9 mouse cellular contexts compared by ENCODE assay signal in the genomic region with DNA sequence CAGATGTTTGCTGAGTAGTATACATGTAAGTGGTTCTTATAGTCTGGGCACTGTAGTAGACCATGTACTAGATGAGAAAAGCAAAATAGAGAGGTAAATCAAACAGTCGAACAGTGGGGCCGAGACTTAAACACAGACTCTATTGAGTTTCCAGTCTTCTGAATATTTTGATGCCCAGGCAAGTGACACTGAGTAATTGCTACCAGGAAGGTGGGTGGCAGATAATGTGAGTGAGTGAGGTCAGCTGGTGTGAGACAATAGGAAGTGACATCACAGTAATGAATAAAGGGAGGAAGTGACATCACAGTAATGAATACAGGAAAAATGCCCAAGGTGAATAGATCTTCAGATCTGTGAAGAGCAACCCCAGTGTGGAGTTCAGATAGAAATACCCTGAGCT. TPM values are rescaled to one million over a fixed set of nuclear protein-coding genes. Genes with fewer than 3 reads are reported as not detected.
DNase-seq lines count a peak whose midpoint lies in the region; ATAC-seq and TF ChIP-seq lines count a peak whose summit lies in the region.
"Had no signal": no experiment of that assay in that cellular context is flagged by ENCODE, and none has a peak within 500 bp of the region (broad histone marks: within the 10 kb centered on the region; RNA-seq: fewer than 3 reads in every experiment).

TSS of gene Rapgef5 (plus strand) at position 301 of the 400 bp plus-strand sequence.

- H3K9ac ChIP-seq in kidney, postnatal 0 days (ENCODE audit: low read depth, low read length), result no peak within 1 kb of the TSS
- H3K9ac ChIP-seq in heart, embryonic 15.5 days, result no peak within 1 kb of the TSS
- H3K9ac ChIP-seq: limb, embryonic 13.5 days had no signal

- no peak for ATAC-seq in kidney, postnatal 0 days (replicated peaks; ENCODE audit: low FRiP score, low read depth)
- ATAC-seq in heart, embryonic 15.5 days (replicated peaks; ENCODE audit: insufficient number of reproducible peaks, insufficient read depth, low FRiP score, low read depth), result no peak
- no peak for ATAC-seq in granulocyte monocyte progenitor cell, adult 5-6 weeks (replicated peaks; ENCODE audit: poor library complexity, severe bottlenecking)

- H3K4me1 ChIP-seq in kidney, postnatal 0 days (replicated peaks; ENCODE audit: insufficient read depth, low read length), result no peaks in the 10 kb centered on the region
- no peaks in the 10 kb centered on the region for H3K4me1 ChIP-seq in heart, embryonic 15.5 days (replicated peaks)
- H3K4me1 ChIP-seq: limb, embryonic 13.5 days had no signal

- WGBS in kidney, postnatal 0 days, result 91% methylated on average over 2 of the region's 2 CpGs
- WGBS in heart, embryonic 15.5 days, result 84% methylated on average over 2 of the region's 2 CpGs

- no peak within 1 kb of the TSS for H3K27ac ChIP-seq in kidney, postnatal 0 days
- H3K27ac ChIP-seq in heart, embryonic 15.5 days, result no peak within 1 kb of the TSS
- H3K27ac ChIP-seq: limb, embryonic 13.5 days had no signal

- H3K9me3 ChIP-seq in kidney, postnatal 0 days (replicated peaks; ENCODE audit: low read length), result no peaks in the 10 kb centered on the region
- no peaks in the 10 kb centered on the region for H3K9me3 ChIP-seq in heart, embryonic 15.5 days (replicated peaks)
- H3K9me3 ChIP-seq: limb, embryonic 13.5 days had no signal

- intact Hi-C loops in left cerebral cortex, postnatal 36 days (cut with DNase I), result no loop called here

- no peak within 1 kb of the TSS for H3K4me2 ChIP-seq in kidney, postnatal 0 days (ENCODE audit: low read length)
- H3K4me2 ChIP-seq in heart, embryonic 15.5 days, result no peak within 1 kb of the TSS
- H3K4me2 ChIP-seq: limb, embryonic 13.5 days had no signal

- no peak for TF ChIP-seq CTCF in kidney, postnatal 0 days (IDR thresholded peaks at IDR 0.05; ENCODE audit: low read depth)

- no peaks in the 10 kb centered on the region for H3K27me3 ChIP-seq in kidney, postnatal 0 days (ENCODE audit: insufficient read depth, low read length)
- no peaks in the 10 kb centered on the region for H3K27me3 ChIP-seq in heart, embryonic 15.5 days

- H3K4me3 ChIP-seq in kidney, postnatal 0 days (replicated peaks; ENCODE audit: low read depth, low read length), result no peak within 1 kb of the TSS
- no peak within 1 kb of the TSS for H3K4me3 ChIP-seq in heart, embryonic 15.5 days
- H3K4me3 ChIP-seq: limb, embryonic 13.5 days had no signal

- DNase-seq in kidney, postnatal 0 days (ENCODE audit: low spot score), result no peak
- DNase-seq in kidney, adult 9 months, result no peak
- no peak for DNase-seq in adrenal gland, postnatal 36 days
- no peak for DNase-seq in left cerebral cortex, postnatal 36 days (ENCODE audit: low spot score in 2 of 2)
- no peak for DNase-seq in cerebellum, adult 11 months
- DNase-seq in cerebellum, postnatal 25 days, result no peak

- H3K36me3 ChIP-seq in kidney, postnatal 0 days (ENCODE audit: insufficient read depth, low read length), result no peaks in the 10 kb centered on the region
- no peaks in the 10 kb centered on the region for H3K36me3 ChIP-seq in heart, embryonic 15.5 days
- H3K36me3 ChIP-seq: limb, embryonic 13.5 days had no signal

RNA-seq across cellular contexts. Expression of gene Rapgef5, which starts in this region (rescaled TPM):
- polyA plus RNA-seq in kidney, postnatal 0 days (2015; fragmentation: Nextera tagmentation; extraction: Ambion mirVana), result 13.8 and 14.9 TPM in 2 replicates
- 10 to 100 TPM; 35.2 to 43.7 TPM for total RNA-seq in adrenal gland, postnatal 36 days (2021)
- polyA plus RNA-seq in heart, embryonic 15.5 days (2015; fragmentation: Nextera tagmentation; extraction: Ambion mirVana), result 15.3 and 16.3 TPM in 2 replicates
- 100 to 1,000 TPM; 156 to 162 TPM for total RNA-seq in left cerebral cortex, postnatal 36 days (2021)
- total RNA-seq in granulocyte monocyte progenitor cell, adult 5-6 weeks (2014; fragmentation: Nextera tagmentation), result 2.9 and 4.7 TPM in 2 replicates
- total RNA-seq in granulocyte monocyte progenitor cell, adult 5-6 weeks (2017), result 4.7 and 7.5 TPM in 2 replicates

Comparison
In these comparisons a context has a peak if more than half of its experiments do, and no peak if none do; other contexts are left out.
1. RNA of gene Rapgef5 (total RNA-seq): 156 to 162 TPM in left cerebral cortex, postnatal 36 days and 35.2 to 43.7 TPM in adrenal gland, postnatal 36 days; 2.9 to 7.5 TPM in granulocyte monocyte progenitor cell, adult 5-6 weeks; every median in the first group is over 4 times any median in the second.